Mouse (Mus musculus) liver, embryonic 11.5 days (tissue): ENCODE measurements at regions not wholly inside any gene's neighbourhood (a gene's known extent, or its start where the extent isn't known, plus 50 kb on each side); places are given as distances from the start of the nearest gene placed in this dataset.

Source experiments
- ATAC-seq: fragments of 200-750 bp; cut with Nextera tagmentation; replicated peaks from 2 replicates; pipeline ENCODE4 v1.8.0; 2017; ENCODE audit warnings: moderate number of reproducible peaks, mild to moderate bottlenecking, moderate TSS enrichment, moderate library complexity; ENCODE audit not compliant: low FRiP score
- DNase-seq: peaks from one replicate; pipeline ENCODE4 v3.0.0-alpha.2; 2017; ENCODE audit warnings: low spot score
- H3K27ac ChIP-seq: fragments of 300-500 bp; sonication (generic); 2 replicates; pipeline ENCODE4 v1.5.1; 2014; ENCODE audit warnings: mild to moderate bottlenecking, low read depth, low read length, control low read depth
- H3K27me3 ChIP-seq: fragments of 300-500 bp; sonication (generic); replicated peaks from 2 replicates; pipeline ENCODE4 v1.6.1; 2014; ENCODE audit warnings: low read length, mixed read lengths; ENCODE audit not compliant: control insufficient read depth, insufficient read depth
- H3K36me3 ChIP-seq: fragments of 300-500 bp; sonication (generic); 2 replicates; pipeline ENCODE4 v1.6.1; 2014; ENCODE audit warnings: mild to moderate bottlenecking, low read length, moderate library complexity, mixed read lengths; ENCODE audit not compliant: control insufficient read depth, insufficient read depth
- H3K4me1 ChIP-seq: fragments of 300-500 bp; sonication (generic); replicated peaks from 2 replicates; pipeline ENCODE4 v1.6.1; 2014; ENCODE audit warnings: low read length, mixed read lengths; ENCODE audit not compliant: control insufficient read depth, insufficient read depth
- H3K4me2 ChIP-seq: fragments of 300-500 bp; sonication (generic); 2 replicates; pipeline ENCODE4 v1.6.1; 2014; ENCODE audit warnings: mild to moderate bottlenecking, control low read depth, moderate library complexity
- H3K4me3 ChIP-seq: fragments of 300-500 bp; sonication (generic); 2 replicates; pipeline ENCODE4 v1.5.1; 2014; ENCODE audit warnings: low read depth, low read length, control low read depth
- H3K9ac ChIP-seq: fragments of 300-500 bp; sonication (generic); 2 replicates; pipeline ENCODE4 v1.6.1; 2014; ENCODE audit warnings: low read depth, low read length, control low read depth
- H3K9me3 ChIP-seq: fragments of 300-500 bp; sonication (generic); 2 replicates; pipeline ENCODE4 v1.6.1; 2016; ENCODE audit warnings: low read length, inconsistent platforms, mixed read lengths; ENCODE audit not compliant: control insufficient read depth
- WGBS: fragments of 180-500 bp; shearing (Covaris S2); extraction: QIAGEN DNeasy Blood & Tissue Kit; methylation state at CpG from one replicate; pipeline ENCODE4 v1.1.7; 2014; 5-methylcytosine and 5-hydroxymethylcytosine counted together

- Histone ChIP-seq H3K4me3 (no peak overlapping the region), H3K4me2 (no peak overlapping the region), H3K4me1 (no peaks in the 10 kb centered on the region), H3K27ac (no peak overlapping the region), H3K36me3 (no peaks in the 10 kb centered on the region), H3K27me3 (no peaks in the 10 kb centered on the region), H3K9me3 (no peaks in the 10 kb centered on the region), H3K9ac (no peak overlapping the region)
- DNase-seq (no peak), ATAC-seq (no peak)
- WGBS = 68% methylated on average over 22 of the region's 22 CpGs
Measured at GRCm38 (mm10) chr13:111334258-111335052, 79.6 kb downstream of the Actbl2 start.

- Histone ChIP-seq H3K27ac (no peak overlapping the region), H3K4me2 (no peak overlapping the region), H3K27me3 (no peaks in the 10 kb centered on the region), H3K9ac (no peak overlapping the region), H3K9me3 (no peaks in the 10 kb centered on the region), H3K4me3 (no peak overlapping the region), H3K36me3 (no peaks in the 10 kb centered on the region), H3K4me1 (peaks cover 6% of the 10 kb centered on the region; the same call in 1 of the 2 replicates)
- 65% methylated on average over 10 of the region's 10 CpGs for WGBS
- no peak for ATAC-seq
- no peak for DNase-seq
Measured at GRCm38 (mm10) chr13:111344981-111345380, 90.2 kb downstream of the Actbl2 start.

DNA sequence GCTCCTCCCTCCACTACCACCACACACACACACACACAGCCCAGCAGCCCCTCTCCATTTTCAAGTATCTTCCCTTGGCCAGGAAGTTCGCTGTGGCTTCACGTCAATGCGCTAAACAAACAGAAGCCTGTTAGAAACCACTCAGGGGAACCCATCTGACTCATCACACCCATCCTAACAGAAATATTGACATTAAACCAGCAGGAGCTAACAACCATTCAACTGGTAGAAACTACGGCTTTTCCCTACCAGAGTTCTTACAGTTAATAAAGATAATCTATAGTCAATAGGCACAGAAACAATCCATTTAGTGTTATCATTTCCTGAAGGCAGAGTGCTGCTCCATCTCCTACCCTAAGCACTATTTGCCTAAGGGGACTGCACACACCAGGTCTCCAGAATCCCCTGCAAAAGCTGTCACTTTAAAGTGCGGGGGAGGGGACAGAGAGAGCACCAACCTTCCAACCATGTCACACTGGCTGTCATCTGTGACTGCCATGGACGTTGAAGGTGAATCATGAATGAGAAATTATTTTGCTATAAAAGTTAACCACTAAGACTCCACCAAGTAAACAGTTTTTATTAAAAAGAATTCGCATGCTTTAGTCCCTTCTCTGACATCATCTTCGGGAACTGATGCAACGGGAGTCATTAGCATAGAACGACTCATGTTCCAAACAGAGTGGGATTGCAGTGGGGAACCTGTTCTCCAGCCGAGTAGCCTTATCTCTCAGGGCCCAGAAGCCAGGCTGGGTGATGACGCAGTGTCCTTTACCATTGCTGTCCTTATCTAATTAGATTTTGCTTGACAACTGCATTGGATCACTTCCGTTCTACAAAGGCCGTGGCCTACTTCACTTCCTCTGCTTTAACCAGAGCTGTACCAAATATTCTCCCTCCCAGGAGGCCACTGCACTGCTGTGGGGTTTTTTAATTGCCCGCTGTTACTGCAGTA, 91.0 kb downstream of the Actbl2 start:
- ATAC-seq = peak; percentile 82

DNA sequence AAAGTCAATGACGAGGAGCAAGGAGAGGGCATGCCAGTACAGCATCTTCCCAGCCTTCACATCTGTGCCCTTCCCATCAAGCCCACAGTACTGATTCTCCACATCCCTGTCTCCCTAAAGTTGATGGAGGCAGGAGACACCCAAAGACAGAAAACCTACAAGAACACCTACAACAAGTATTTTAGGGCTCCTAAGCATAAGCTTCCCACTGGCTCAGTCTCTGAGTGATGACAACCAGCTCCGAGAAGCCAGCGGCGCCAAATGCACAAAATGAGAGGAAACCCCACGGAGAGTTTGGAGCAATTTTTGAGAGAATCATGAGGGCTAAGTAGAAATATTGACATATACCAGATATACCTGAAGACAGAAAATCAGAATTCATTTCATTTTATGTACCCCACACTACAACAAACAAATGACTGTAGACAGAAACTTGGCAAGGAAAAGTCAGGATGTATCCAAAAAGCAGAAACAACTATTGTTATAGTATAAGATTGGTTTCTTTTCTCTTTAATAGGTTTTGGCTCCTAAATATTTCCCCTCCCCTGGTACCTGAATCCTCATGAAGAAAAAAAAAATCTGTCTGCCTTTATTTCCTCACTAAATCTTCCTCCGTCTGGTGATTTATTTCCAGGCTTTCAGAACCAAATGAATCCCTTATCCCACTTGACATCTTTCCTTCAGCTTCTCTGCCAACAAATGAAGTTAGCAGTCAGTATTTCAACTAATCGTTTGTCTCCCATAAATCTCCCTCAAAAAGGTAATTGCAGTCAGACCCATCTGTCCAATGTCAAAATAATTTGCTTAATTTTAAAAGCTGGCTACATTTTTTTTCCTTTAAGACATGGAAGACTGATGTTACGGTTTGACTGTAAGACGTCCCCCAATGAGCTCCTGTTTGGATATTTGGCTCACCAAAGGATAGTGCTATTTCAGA, 102.0 kb downstream of the Actbl2 start:
- no peaks in the 10 kb centered on the region for H3K27me3 ChIP-seq
- WGBS = 78% methylated on average over 9 of the region's 9 CpGs
- DNase-seq (no peak), ATAC-seq (no peak)
- no peaks in the 10 kb centered on the region for H3K36me3 ChIP-seq
- H3K9ac ChIP-seq = no peak overlapping the region
- H3K9me3 ChIP-seq = no peaks in the 10 kb centered on the region
- no peak overlapping the region for H3K27ac ChIP-seq
- H3K4me3 ChIP-seq = no peak overlapping the region
- no peaks in the 10 kb centered on the region for H3K4me1 ChIP-seq
- H3K4me2 ChIP-seq = no peak overlapping the region

More for the DNA sequence above, 91.0 kb downstream of the Actbl2 start:
- Histone ChIP-seq H3K27ac (no peak overlapping the region), H3K27me3 (no peaks in the 10 kb centered on the region), H3K36me3 (no peaks in the 10 kb centered on the region), H3K4me2 (peak overlapping the region; percentile 28), H3K4me1 (peaks cover 6% of the 10 kb centered on the region; the same call in 1 of the 2 replicates), H3K9ac (no peak overlapping the region), H3K4me3 (no peak overlapping the region), H3K9me3 (no peaks in the 10 kb centered on the region)
- 27% methylated on average over 15 of the region's 15 CpGs for WGBS
- DNase-seq = peak; percentile 34

DNA sequence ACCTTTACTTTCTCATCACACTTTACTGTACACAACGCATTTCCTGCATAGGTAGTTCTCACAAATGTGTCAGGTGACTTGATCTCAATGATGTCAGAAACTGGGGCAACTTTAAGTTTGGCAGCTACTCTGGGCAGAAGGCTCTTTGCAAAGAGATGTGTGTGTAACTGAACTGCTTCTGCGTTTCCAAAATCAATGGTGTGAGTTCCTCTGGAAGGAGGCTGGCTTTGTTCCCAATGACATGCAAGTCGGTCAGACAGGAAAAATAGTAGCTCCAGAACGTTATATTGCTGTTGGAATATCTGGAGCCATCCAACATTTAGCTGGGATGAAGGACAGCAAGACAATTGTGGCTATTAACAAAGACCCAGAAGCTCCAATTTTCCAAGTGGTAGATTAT, 106.6 kb downstream of the Actbl2 start:
- no peak for DNase-seq
- no peak overlapping the region for H3K9ac ChIP-seq
- WGBS = 77% methylated on average over 4 of the region's 4 CpGs
- H3K4me3 ChIP-seq = no peak overlapping the region
- H3K4me1 ChIP-seq = no peaks in the 10 kb centered on the region
- H3K27me3 ChIP-seq = no peaks in the 10 kb centered on the region
- no peak overlapping the region for H3K4me2 ChIP-seq
- H3K36me3 ChIP-seq = no peaks in the 10 kb centered on the region
- no peaks in the 10 kb centered on the region for H3K9me3 ChIP-seq
- no peak overlapping the region for H3K27ac ChIP-seq
- no peak for ATAC-seq

GRCm38 (mm10) chr13:111363176-111363739, 108.4 kb downstream of the Actbl2 start:
- no peak overlapping the region for H3K9ac ChIP-seq
- H3K27ac ChIP-seq = no peak overlapping the region
- DNase-seq (no peak), ATAC-seq (no peak)
- no peak overlapping the region for H3K4me2 ChIP-seq
- WGBS = 61% methylated on average over 5 of the region's 5 CpGs
- H3K9me3 ChIP-seq = no peaks in the 10 kb centered on the region
- H3K4me1 ChIP-seq = no peaks in the 10 kb centered on the region
- H3K27me3 ChIP-seq = no peaks in the 10 kb centered on the region
- no peak overlapping the region for H3K4me3 ChIP-seq
- H3K36me3 ChIP-seq = no peaks in the 10 kb centered on the region

DNA sequence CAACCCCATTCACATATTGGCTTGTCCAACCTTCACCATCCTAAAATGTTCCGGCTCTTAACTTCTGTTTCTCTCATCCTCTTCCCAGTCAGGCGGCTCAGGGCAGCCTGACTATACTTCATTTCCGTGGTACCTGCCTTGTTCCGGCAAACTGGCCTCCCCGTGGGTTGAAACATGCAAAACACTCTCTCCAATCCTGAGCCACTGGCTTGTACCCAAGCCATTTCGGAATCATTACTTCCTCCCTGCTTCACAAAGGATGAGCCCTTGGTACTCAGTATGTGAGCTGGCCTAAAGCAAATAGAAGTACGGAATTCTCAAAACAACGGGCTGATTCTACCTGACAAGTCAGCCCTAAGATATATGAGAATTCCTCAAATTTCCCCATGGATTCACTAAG, 112.1 kb downstream of the Actbl2 start:
- Histone ChIP-seq H3K4me1 (no peaks in the 10 kb centered on the region), H3K4me3 (no peak overlapping the region), H3K27me3 (no peaks in the 10 kb centered on the region), H3K4me2 (no peak overlapping the region), H3K27ac (no peak overlapping the region), H3K9me3 (no peaks in the 10 kb centered on the region), H3K9ac (no peak overlapping the region), H3K36me3 (no peaks in the 10 kb centered on the region)
- ATAC-seq (no peak), DNase-seq (no peak)
- 85% methylated on average over 8 of the region's 8 CpGs for WGBS

- no peaks in the 10 kb centered on the region for H3K9me3 ChIP-seq
- no peaks in the 10 kb centered on the region for H3K4me1 ChIP-seq
- ATAC-seq (no peak), DNase-seq (no peak)
- no peaks in the 10 kb centered on the region for H3K36me3 ChIP-seq
- H3K9ac ChIP-seq = no peak overlapping the region
- H3K4me2 ChIP-seq = no peak overlapping the region
- H3K27ac ChIP-seq = no peak overlapping the region
- 65% methylated on average over 3 of the region's 3 CpGs for WGBS
- no peaks in the 10 kb centered on the region for H3K27me3 ChIP-seq
- no peak overlapping the region for H3K4me3 ChIP-seq
Measured at GRCm38 (mm10) chr13:111367620-111368019, 112.8 kb downstream of the Actbl2 start.
